Mouse (Mus musculus): ENCODE results near the gene Hand2.

- no peak for TF ChIP-seq CTCF (IDR thresholded peaks at IDR 0.05; ENCODE audit: borderline replicate concordance, extremely low read depth, insufficient read depth, insufficient read length)
- TF ChIP-seq POLR2A (IDR thresholded peaks at IDR 0.05; ENCODE audit: borderline replicate concordance, extremely low read depth, insufficient read depth, insufficient read length, poor library complexity, severe bottlenecking) = no peak
Observed at GRCm38 (mm10) chr8:57337271-57338030, 16.7 kb downstream of the Hand2 start.
